Mouse (Mus musculus) right cerebral cortex, postnatal 36 days (tissue): ENCODE data around the gene Gal3st2.
"Not testable (repeated sequence)": the region's sequence is repeated elsewhere in the genome, so short reads cannot be mapped to it uniquely, and the experiment has no call there.

Source experiments
- DNase-seq, 2 experiments: peaks; one replicate each; pipeline ENCODE4 v3.0.0; 2022; ENCODE audit warnings: low spot score in 2 of 2, mixed read lengths in 1 of 2

Gene Gal3st2

DNA sequence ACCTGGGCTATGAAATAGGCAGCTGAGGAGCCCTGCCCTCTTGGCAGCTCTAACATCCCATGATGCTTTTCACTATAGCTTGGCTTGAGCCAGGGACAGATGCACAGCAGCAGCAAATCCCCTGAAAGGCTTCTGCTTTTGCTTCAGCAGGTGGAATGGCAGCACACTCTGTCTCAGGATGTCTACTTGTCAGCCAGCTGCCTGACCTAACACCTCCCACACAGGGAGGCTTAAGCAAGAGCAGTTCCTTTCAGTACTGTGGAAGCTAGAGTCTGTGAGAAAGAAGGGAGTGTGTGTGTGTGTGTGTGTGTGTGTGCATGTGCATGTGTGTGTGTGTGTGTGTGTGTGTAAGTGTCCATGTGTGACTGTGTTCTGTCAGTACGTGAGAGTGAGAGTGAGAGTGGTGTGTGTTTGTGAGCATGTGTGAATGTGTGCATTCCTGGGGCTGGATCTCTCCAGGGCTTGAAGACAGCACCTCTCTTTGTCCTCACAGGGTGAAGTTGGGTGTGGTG, 10.5 kb downstream of the Gal3st2 start:
- not testable (repeated sequence) for DNase-seq

GRCm38 (mm10) chr1:93874405-93874804, 13.3 kb downstream of the Gal3st2 start:
- not testable (repeated sequence) for DNase-seq

- DNase-seq, result not testable (repeated sequence)
Measured at GRCm38 (mm10) chr1:93881778-93882177, 20.7 kb downstream of the Gal3st2 start.

- DNase-seq, result not testable (repeated sequence)
Measured at GRCm38 (mm10) chr1:93890936-93891335, 29.8 kb downstream of the Gal3st2 start.

DNA sequence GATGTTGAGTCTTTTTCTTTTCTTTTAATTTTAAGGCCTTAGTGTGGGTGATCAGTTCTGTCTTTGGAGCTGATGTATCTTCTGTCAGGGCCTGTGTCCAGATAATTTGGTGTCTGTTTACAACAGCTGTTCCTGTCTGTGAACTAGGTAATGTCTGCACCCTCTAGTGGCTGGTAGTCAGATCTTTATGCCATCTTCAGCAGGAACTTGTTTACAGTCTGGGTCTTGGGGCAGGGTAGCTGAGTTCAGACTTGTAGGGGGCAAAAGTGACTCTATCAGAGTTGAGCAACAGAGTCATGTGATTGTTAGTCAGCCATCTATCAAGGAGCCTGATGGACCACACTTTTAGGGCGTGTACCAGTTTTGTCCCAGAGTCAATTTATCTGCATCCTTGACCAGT, 36.3 kb downstream of the Gal3st2 start:
- DNase-seq, result not testable (repeated sequence)

DNA sequence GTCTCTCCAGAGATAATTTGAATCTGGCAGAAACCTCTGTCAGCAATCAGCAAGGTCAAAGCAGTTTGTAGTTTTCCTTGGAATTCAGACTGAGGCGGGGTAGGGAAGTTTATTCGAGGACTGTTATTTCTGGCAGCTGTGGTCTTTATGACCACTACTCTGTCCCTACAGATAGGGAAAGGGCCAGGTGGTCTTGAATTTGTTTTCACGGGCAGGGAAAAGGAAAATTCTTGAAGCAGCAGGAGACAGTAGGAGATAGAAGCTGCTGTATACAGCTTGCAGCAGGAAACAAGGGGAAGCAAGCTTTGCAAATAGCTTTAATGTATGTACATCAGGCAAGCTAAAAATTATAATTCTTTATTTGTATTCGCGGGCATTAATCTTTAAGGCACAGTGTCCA, 40.2 kb downstream of the Gal3st2 start:
- DNase-seq, result not testable (repeated sequence)

DNA sequence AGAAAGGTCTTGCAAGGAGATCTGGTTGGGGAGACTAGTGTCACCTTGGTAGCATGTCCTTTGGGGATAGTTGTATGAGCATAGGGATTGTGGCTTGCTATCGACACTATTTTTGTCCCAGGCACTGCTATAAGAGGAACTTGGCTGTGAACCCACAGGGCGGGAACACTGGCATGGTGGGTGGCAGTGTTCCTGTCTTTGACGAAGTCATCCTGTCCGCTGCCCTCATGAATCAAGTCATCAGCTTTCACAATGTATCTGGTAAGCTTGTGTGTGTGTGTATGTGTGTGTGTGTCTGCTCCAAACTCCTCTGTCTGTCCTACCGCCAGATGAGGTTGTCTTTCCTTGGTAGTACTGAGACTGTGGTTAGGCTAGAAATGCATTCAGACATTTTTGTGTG, 45.6 kb downstream of the Gal3st2 start:
- not testable (repeated sequence) for DNase-seq

GRCm38 (mm10) chr1:93908977-93909586, 48.0 kb downstream of the Gal3st2 start:
- DNase-seq, result not testable (repeated sequence)

- DNase-seq, result not testable (repeated sequence)
Measured at GRCm38 (mm10) chr1:93911877-93912276, 50.8 kb downstream of the Gal3st2 start.

DNA sequence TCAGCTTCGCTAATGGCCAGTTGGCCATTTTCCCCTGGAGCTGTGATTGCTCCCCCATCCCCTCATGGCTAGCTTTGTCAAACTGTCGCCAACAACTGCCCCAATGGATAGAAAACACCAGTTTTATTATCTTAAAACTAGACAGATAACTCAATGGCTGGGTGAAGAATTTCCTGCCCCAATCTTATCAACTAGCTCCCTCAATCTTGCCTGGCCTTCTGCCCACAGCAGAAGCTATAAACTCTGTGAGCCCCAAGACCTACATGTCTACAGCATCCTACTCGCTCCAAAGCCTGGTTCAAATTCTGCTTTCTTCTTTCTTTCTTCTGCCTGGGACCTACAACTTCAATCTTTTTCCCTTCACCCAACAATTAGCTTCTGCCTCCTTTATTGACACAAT, 56.1 kb downstream of the Gal3st2 start:
- DNase-seq, result not testable (repeated sequence)

- DNase-seq, result not testable (repeated sequence)
Measured at GRCm38 (mm10) chr1:93918011-93918410, 56.9 kb downstream of the Gal3st2 start, which contains the start of gene Gal3st2b. Gal3st2b (plus strand) TSS chr1:93918311.

GRCm38 (mm10) chr1:93918775-93919174, 57.7 kb downstream of the Gal3st2 start:
- not testable (repeated sequence) for DNase-seq

DNA sequence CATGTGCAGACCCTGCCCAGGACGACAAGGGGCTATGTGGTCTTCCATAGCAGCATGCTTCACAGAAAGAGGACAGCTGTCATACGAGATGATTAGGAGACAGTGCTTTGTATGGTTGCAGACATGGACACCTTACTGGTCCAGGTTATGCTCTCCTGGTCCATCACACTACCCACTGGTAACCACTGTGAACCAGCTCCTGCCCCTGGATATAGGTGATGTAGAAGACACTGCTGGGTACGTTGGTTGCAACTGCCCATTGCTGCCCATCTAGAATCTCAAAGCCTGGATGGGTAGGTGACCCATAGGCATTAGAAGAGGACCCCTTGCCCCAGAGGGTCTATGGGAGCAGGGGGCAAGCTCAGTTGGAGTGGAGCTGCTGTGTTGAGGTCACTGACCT, 58.2 kb downstream of the Gal3st2 start:
- DNase-seq, result not testable (repeated sequence)

- not testable (repeated sequence) for DNase-seq
Measured at GRCm38 (mm10) chr1:93922609-93923008, 61.5 kb downstream of the Gal3st2 start.

GRCm38 (mm10) chr1:93923098-93923497, 62.0 kb downstream of the Gal3st2 start:
- not testable (repeated sequence) for DNase-seq
